Mouse (Mus musculus): ENCODE results near the gene Tom1l2. TPM values are rescaled to one million over a fixed set of nuclear protein-coding genes. Genes with fewer than 3 reads are reported as not detected.

Gene Tom1l2
- polyA plus RNA-seq, 1 experiment from 2014 or later: 23.0 TPM

GRCm38 (mm10) chr11:60306834-60307233 lies 45.9 kb downstream of the Tom1l2 start:
- ATAC-seq: no peak
- 63% methylated on average over 4 of the region's 4 CpGs for WGBS
- no peaks in the 10 kb centered on the region for H3K9me3 ChIP-seq (replicated peaks; ENCODE audit: control insufficient read depth, low read length)
- H3K36me3 ChIP-seq (ENCODE audit: control insufficient read depth, insufficient read depth, low read length): no peaks in the 10 kb centered on the region
- no peaks in the 10 kb centered on the region for H3K27me3 ChIP-seq (replicated peaks; ENCODE audit: control insufficient read depth, insufficient read depth, low read length)
- peak; percentile 61 for DNase-seq (ENCODE audit: low spot score)
- no peak overlapping the region for H3K4me3 ChIP-seq (ENCODE audit: low read depth, low read length)
- peaks cover 31% of the 10 kb centered on the region for H3K4me1 ChIP-seq (ENCODE audit: control insufficient read depth, insufficient read depth, low read length)
- no peak overlapping the region for H3K27ac ChIP-seq (ENCODE audit: low read depth, low read length)
- no peak overlapping the region for H3K9ac ChIP-seq (ENCODE audit: low read length)
- H3K4me2 ChIP-seq (ENCODE audit: low read length): no peak overlapping the region

GRCm38 (mm10) chr11:60305611-60306010 lies 47.1 kb downstream of the Tom1l2 start:
- ATAC-seq (no peak), DNase-seq (ENCODE audit: low spot score) (peak; percentile 37)
- Histone ChIP-seq H3K36me3 (ENCODE audit: control insufficient read depth, insufficient read depth, low read length) (no peaks in the 10 kb centered on the region), H3K4me1 (ENCODE audit: control insufficient read depth, insufficient read depth, low read length) (peaks cover 31% of the 10 kb centered on the region), H3K27me3 (replicated peaks; ENCODE audit: control insufficient read depth, insufficient read depth, low read length) (no peaks in the 10 kb centered on the region), H3K9ac (ENCODE audit: low read length) (no peak overlapping the region), H3K27ac (ENCODE audit: low read depth, low read length) (0 out of 2 replicates have a peak overlapping the region, but pooled peaks have one; percentile 23), H3K4me2 (ENCODE audit: low read length) (no peak overlapping the region), H3K9me3 (replicated peaks; ENCODE audit: control insufficient read depth, low read length) (no peaks in the 10 kb centered on the region), H3K4me3 (ENCODE audit: low read depth, low read length) (no peak overlapping the region)
- 29% methylated on average over 4 of the region's 4 CpGs for WGBS

- Histone ChIP-seq H3K36me3 (ENCODE audit: control insufficient read depth, insufficient read depth, low read length) (no peaks in the 10 kb centered on the region), H3K27ac (ENCODE audit: low read depth, low read length) (peak overlapping the region; percentile 61; the same call in 1 of the 2 replicates), H3K4me1 (ENCODE audit: control insufficient read depth, insufficient read depth, low read length) (peaks cover 24% of the 10 kb centered on the region), H3K4me2 (ENCODE audit: low read length) (no peak overlapping the region), H3K4me3 (ENCODE audit: low read depth, low read length) (no peak overlapping the region), H3K9ac (ENCODE audit: low read length) (no peak overlapping the region), H3K27me3 (replicated peaks; ENCODE audit: control insufficient read depth, insufficient read depth, low read length) (no peaks in the 10 kb centered on the region), H3K9me3 (replicated peaks; ENCODE audit: control insufficient read depth, low read length) (no peaks in the 10 kb centered on the region)
- DNase-seq (ENCODE audit: low spot score): peak; percentile 84
- 14% methylated on average over 2 of the region's 2 CpGs for WGBS
- ATAC-seq: peak; percentile 63
Observed at GRCm38 (mm10) chr11:60303497-60303896, 49.2 kb downstream of the Tom1l2 start.

- Histone ChIP-seq H3K4me1 (ENCODE audit: control insufficient read depth, insufficient read depth, low read length) (peaks cover 24% of the 10 kb centered on the region), H3K27me3 (replicated peaks; ENCODE audit: control insufficient read depth, insufficient read depth, low read length) (no peaks in the 10 kb centered on the region), H3K4me2 (ENCODE audit: low read length) (no peak overlapping the region), H3K9me3 (replicated peaks; ENCODE audit: control insufficient read depth, low read length) (no peaks in the 10 kb centered on the region), H3K9ac (ENCODE audit: low read length) (peak overlapping the region; percentile 30; the same call in 1 of the 2 replicates), H3K36me3 (ENCODE audit: control insufficient read depth, insufficient read depth, low read length) (no peaks in the 10 kb centered on the region), H3K27ac (ENCODE audit: low read depth, low read length) (peak overlapping the region; percentile 61; the same call in 1 of the 2 replicates), H3K4me3 (ENCODE audit: low read depth, low read length) (no peak overlapping the region)
- ATAC-seq (no peak), DNase-seq (ENCODE audit: low spot score) (no peak)
- WGBS: 83% methylated on average over 10 of the region's 10 CpGs
Observed at GRCm38 (mm10) chr11:60302354-60303083, 50.2 kb downstream of the Tom1l2 start.

GRCm38 (mm10) chr11:60301588-60302208 lies 51.0 kb downstream of the Tom1l2 start:
- Histone ChIP-seq H3K4me3 (ENCODE audit: low read depth, low read length) (no peak overlapping the region), H3K27me3 (replicated peaks; ENCODE audit: control insufficient read depth, insufficient read depth, low read length) (no peaks in the 10 kb centered on the region), H3K36me3 (ENCODE audit: control insufficient read depth, insufficient read depth, low read length) (no peaks in the 10 kb centered on the region), H3K4me1 (ENCODE audit: control insufficient read depth, insufficient read depth, low read length) (peaks cover 24% of the 10 kb centered on the region), H3K27ac (ENCODE audit: low read depth, low read length) (peak overlapping the region; percentile 83), H3K9me3 (replicated peaks; ENCODE audit: control insufficient read depth, low read length) (no peaks in the 10 kb centered on the region), H3K4me2 (ENCODE audit: low read length) (no peak overlapping the region), H3K9ac (ENCODE audit: low read length) (peak overlapping the region; percentile 30; the same call in 1 of the 2 replicates)
- ATAC-seq (peak; percentile 21; the same call in 1 of the 2 replicates), DNase-seq (ENCODE audit: low spot score) (peak; percentile 52)
- WGBS: 8% methylated on average over 5 of the region's 5 CpGs

GRCm38 (mm10) chr11:60300318-60300717 lies 52.4 kb downstream of the Tom1l2 start:
- DNase-seq (ENCODE audit: low spot score): no peak
- peak overlapping the region; percentile 23; the same call in 1 of the 2 replicates for H3K27ac ChIP-seq (ENCODE audit: low read depth, low read length)
- ATAC-seq: no peak

GRCm38 (mm10) chr11:60297772-60298171 lies 54.9 kb downstream of the Tom1l2 start:
- H3K9me3 ChIP-seq (replicated peaks; ENCODE audit: control insufficient read depth, low read length): no peaks in the 10 kb centered on the region
- no peak overlapping the region for H3K4me3 ChIP-seq (ENCODE audit: low read depth, low read length)
- WGBS: 79% methylated on average over 3 of the region's 3 CpGs
- DNase-seq (ENCODE audit: low spot score) (no peak), ATAC-seq (no peak)
- H3K36me3 ChIP-seq (ENCODE audit: control insufficient read depth, insufficient read depth, low read length): no peaks in the 10 kb centered on the region
- no peaks in the 10 kb centered on the region for H3K27me3 ChIP-seq (replicated peaks; ENCODE audit: control insufficient read depth, insufficient read depth, low read length)
- H3K4me2 ChIP-seq (ENCODE audit: low read length): no peak overlapping the region
- no peak overlapping the region for H3K9ac ChIP-seq (ENCODE audit: low read length)
- no peak overlapping the region for H3K27ac ChIP-seq (ENCODE audit: low read depth, low read length)
- peaks cover 41% of the 10 kb centered on the region for H3K4me1 ChIP-seq (ENCODE audit: control insufficient read depth, insufficient read depth, low read length)

More at GRCm38 (mm10) chr11:60300318-60300717, 52.4 kb downstream of the Tom1l2 start:
- peaks cover 29% of the 10 kb centered on the region for H3K4me1 ChIP-seq (ENCODE audit: control insufficient read depth, insufficient read depth, low read length)
- H3K4me3 ChIP-seq (ENCODE audit: low read depth, low read length): no peak overlapping the region
- H3K36me3 ChIP-seq (ENCODE audit: control insufficient read depth, insufficient read depth, low read length): no peaks in the 10 kb centered on the region
- H3K4me2 ChIP-seq (ENCODE audit: low read length): no peak overlapping the region
- no peaks in the 10 kb centered on the region for H3K27me3 ChIP-seq (replicated peaks; ENCODE audit: control insufficient read depth, insufficient read depth, low read length)
- WGBS: 80% methylated on average over 3 of the region's 3 CpGs
- no peaks in the 10 kb centered on the region for H3K9me3 ChIP-seq (replicated peaks; ENCODE audit: control insufficient read depth, low read length)
- H3K9ac ChIP-seq (ENCODE audit: low read length): no peak overlapping the region

GRCm38 (mm10) chr11:60294630-60295313 lies 57.9 kb downstream of the Tom1l2 start:
- H3K4me1 ChIP-seq (ENCODE audit: control insufficient read depth, insufficient read depth, low read length): peaks cover 37% of the 10 kb centered on the region
- H3K9ac ChIP-seq (ENCODE audit: low read length): peak overlapping the region; percentile 22; the same call in 1 of the 2 replicates
- no peak overlapping the region for H3K4me3 ChIP-seq (ENCODE audit: low read depth, low read length)
- DNase-seq (ENCODE audit: low spot score) (no peak), ATAC-seq (peak; percentile 64)
- peak overlapping the region; percentile 89 for H3K27ac ChIP-seq (ENCODE audit: low read depth, low read length)
- H3K27me3 ChIP-seq (replicated peaks; ENCODE audit: control insufficient read depth, insufficient read depth, low read length): no peaks in the 10 kb centered on the region
- WGBS: 25% methylated on average over 5 of the region's 5 CpGs
- H3K36me3 ChIP-seq (ENCODE audit: control insufficient read depth, insufficient read depth, low read length): no peaks in the 10 kb centered on the region
- H3K9me3 ChIP-seq (replicated peaks; ENCODE audit: control insufficient read depth, low read length): no peaks in the 10 kb centered on the region
- H3K4me2 ChIP-seq (ENCODE audit: low read length): no peak overlapping the region
